Mouse (Mus musculus): ENCODE results near the gene Six3. TPM values are rescaled to one million over a fixed set of nuclear protein-coding genes. Genes with fewer than 3 reads are reported as not detected.

The Six3 gene
- 0.14 TPM in 1 of 2 replicates, not detected in the other for polyA plus RNA-seq (2012; ENCODE audit: low replicate concordance)

GRCm38 (mm10) chr17:85613266-85613860 lies at the start of gene Six3:
Gene Six3 (plus strand): TSS chr17:85613608.

Other genes starting within 250 kb of the Six3 start
- gene Six2, start 74.7 kb downstream of the Six3 start, polyA plus RNA-seq (2012; ENCODE audit: low replicate concordance) = 0.28 TPM in 1 of 2 replicates, not detected in the other